Mouse (Mus musculus): Measurements from ENCODE around the gene Apba2.

- TF ChIP-seq POLR2A (IDR thresholded peaks at IDR 0.05; ENCODE audit: borderline replicate concordance, extremely low read depth, low read depth, low read length) (no peak), CTCF (IDR thresholded peaks at IDR 0.05; ENCODE audit: insufficient read depth, low read length) (no peak)
Observed at GRCm38 (mm10) chr7:64631131-64631530, 129.6 kb downstream of the Apba2 start.

Data from lung, adult 2 months (tissue).